Mouse (Mus musculus): ENCODE data around the gene Gm4307. TPM values are rescaled to one million over a fixed set of nuclear protein-coding genes. Genes with fewer than 3 reads are reported as not detected.
"Not testable (repeated sequence)": the region's sequence is repeated elsewhere in the genome, so short reads cannot be mapped to it uniquely, and the experiment has no call there.

Gene Gm4307
- polyA plus RNA-seq (2015; fragmentation: Nextera tagmentation; extraction: Ambion mirVana), result not detected in 2 replicates

- not testable (repeated sequence) for DNase-seq (ENCODE audit: low spot score)
Observed at GRCm38 (mm10) chr10:100361038-100361437, at the start of gene Gm4307. Gene Gm4307, plus strand, starts transcription at chr10:100361338.

GRCm38 (mm10) chr10:100335376-100335775 is 25.8 kb upstream of the Gm4307 start, which contains the start of gene Gm4301:
Gene Gm4301, plus strand, starts transcription at chr10:100335676.
- DNase-seq (ENCODE audit: low spot score), result not testable (repeated sequence)

DNA sequence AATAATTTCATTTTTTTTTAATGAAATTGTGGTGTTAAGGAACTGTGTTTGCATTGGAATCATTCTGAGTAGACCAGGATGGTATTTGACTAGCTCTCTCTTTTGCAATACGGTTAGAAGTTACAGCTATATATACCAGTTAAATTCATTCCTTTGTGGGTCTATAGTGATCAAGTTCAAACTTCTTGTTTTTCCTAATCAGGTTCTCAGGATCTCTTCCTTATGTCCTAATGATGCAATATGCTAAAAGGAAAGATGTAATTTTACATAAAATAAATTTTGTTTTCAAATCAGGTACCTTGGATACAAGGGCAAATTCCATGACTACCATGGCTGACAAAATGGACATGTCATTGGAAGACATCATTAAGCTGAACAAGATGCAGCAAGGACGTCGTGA is 20.6 kb upstream of the Gm4307 start, which contains the start of gene Gm4302:
Gene Gm4302 (plus strand): TSS at position 301 of the 400 bp plus-strand sequence.
- not testable (repeated sequence) for DNase-seq (ENCODE audit: low spot score)

GRCm38 (mm10) chr10:100345672-100346071 is 15.5 kb upstream of the Gm4307 start, which contains the start of gene Gm4303:
Gene Gm4303, plus strand, starts transcription at chr10:100345972.
- DNase-seq (ENCODE audit: low spot score), result not testable (repeated sequence)

DNA sequence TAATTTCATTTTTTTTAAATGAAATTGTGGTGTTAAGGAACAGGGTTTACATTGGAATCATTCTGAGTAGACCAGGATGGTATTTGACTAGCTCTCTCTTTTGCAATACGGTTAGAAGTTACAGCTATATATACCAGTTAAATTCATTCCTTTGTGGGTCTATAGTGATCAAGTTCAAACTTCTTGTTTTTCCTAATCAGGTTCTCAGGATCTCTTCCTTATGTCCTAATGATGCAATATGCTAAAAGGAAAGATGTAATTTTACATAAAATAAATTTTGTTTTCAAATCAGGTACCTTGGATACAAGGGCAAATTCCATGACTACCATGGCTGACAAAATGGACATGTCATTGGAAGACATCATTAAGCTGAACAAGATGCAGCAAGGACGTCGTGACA is 10.3 kb upstream of the Gm4307 start, which contains the start of gene Gm4305:
Gene Gm4305 (plus strand): TSS at position 301 of the 400 bp plus-strand sequence.
- DNase-seq (ENCODE audit: low spot score), result not testable (repeated sequence)

DNA sequence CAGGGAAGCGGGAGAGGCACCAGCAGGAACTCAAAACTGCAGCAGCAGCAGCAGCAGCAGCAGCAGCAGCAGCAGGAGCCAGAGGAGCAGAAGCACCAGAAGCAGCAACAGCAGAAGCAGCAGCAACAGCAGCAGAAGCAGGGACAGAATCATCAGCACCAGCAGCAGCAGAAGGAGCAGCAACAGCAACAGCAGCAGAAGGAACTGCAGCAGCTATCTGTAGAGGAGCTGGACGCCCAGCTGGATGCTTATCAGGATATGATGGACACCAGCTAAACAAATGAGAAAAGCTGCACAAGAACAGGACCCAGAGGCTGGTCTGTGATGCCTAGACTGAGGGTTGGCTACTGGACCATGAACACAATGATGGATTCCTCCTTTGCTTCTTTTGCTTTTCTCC is 4.3 kb upstream of the Gm4307 start:
- DNase-seq (ENCODE audit: low spot score), result not testable (repeated sequence)

- DNase-seq (ENCODE audit: low spot score), result not testable (repeated sequence)
Observed at GRCm38 (mm10) chr10:100382460-100382859, 21.3 kb downstream of the Gm4307 start, which contains the start of gene Gm4312. Gene Gm4312, minus strand, starts transcription at chr10:100382560.

- not testable (repeated sequence) for DNase-seq (ENCODE audit: low spot score)
Observed at GRCm38 (mm10) chr10:100402301-100402700, 41.2 kb downstream of the Gm4307 start.

Other genes starting within 250 kb of the Gm4307 start
- gene Gm4301, start 25.7 kb upstream of the Gm4307 start, polyA plus RNA-seq (2015; fragmentation: Nextera tagmentation; extraction: Ambion mirVana), result not detected in 2 replicates
- not detected in 2 replicates for gene Gm4302, start 20.5 kb upstream of the Gm4307 start, polyA plus RNA-seq (2015; fragmentation: Nextera tagmentation; extraction: Ambion mirVana)
- gene Gm4303, start 15.4 kb upstream of the Gm4307 start, polyA plus RNA-seq (2015; fragmentation: Nextera tagmentation; extraction: Ambion mirVana), result not detected in 2 replicates
- not detected in 2 replicates for gene Gm4305, start 10.2 kb upstream of the Gm4307 start, polyA plus RNA-seq (2015; fragmentation: Nextera tagmentation; extraction: Ambion mirVana)
- gene Gm4312, start 21.2 kb downstream of the Gm4307 start, polyA plus RNA-seq (2015; fragmentation: Nextera tagmentation; extraction: Ambion mirVana), result not detected in 2 replicates
- gene Tmtc3, start 126.0 kb downstream of the Gm4307 start, polyA plus RNA-seq (2015; fragmentation: Nextera tagmentation; extraction: Ambion mirVana), result 5.2 and 6.8 TPM in 2 replicates
- gene Cep290, start 126.2 kb downstream of the Gm4307 start, polyA plus RNA-seq (2015; fragmentation: Nextera tagmentation; extraction: Ambion mirVana), result 3.3 and 3.9 TPM in 2 replicates
- gene 4930430F08Rik, start 229.1 kb downstream of the Gm4307 start, polyA plus RNA-seq (2015; fragmentation: Nextera tagmentation; extraction: Ambion mirVana), result 9.0 and 10.0 TPM in 2 replicates
- not detected in 2 replicates for gene 1700017N19Rik, start 229.1 kb downstream of the Gm4307 start, polyA plus RNA-seq (2015; fragmentation: Nextera tagmentation; extraction: Ambion mirVana)